Mouse (Mus musculus) heart, embryonic 16.5 days (tissue): Measurements from ENCODE around the gene Gar1. TPM values are rescaled to one million over a fixed set of nuclear protein-coding genes. Genes with fewer than 3 reads are reported as not detected.

Experiments
- ATAC-seq: fragments of 200-750 bp; cut with Nextera tagmentation; replicated peaks from 2 replicates; pipeline ENCODE4 v1.8.0; 2017; ENCODE audit warnings: moderate number of reproducible peaks; ENCODE audit not compliant: insufficient read depth, low FRiP score; ENCODE audit errors: extremely low read depth
- H3K27ac ChIP-seq: fragments of 300-500 bp; sonication (generic); 2 replicates; pipeline ENCODE4 v1.5.1; 2014; ENCODE audit warnings: mild to moderate bottlenecking, low read length, control low read depth, moderate library complexity
- H3K27me3 ChIP-seq: fragments of 300-500 bp; sonication (generic); 2 replicates; pipeline ENCODE4 v1.6.1; 2014; ENCODE audit warnings: low read length, mixed read lengths; ENCODE audit not compliant: control insufficient read depth, insufficient read depth
- H3K36me3 ChIP-seq: fragments of 300-500 bp; sonication (generic); 2 replicates; pipeline ENCODE4 v1.6.1; 2014; ENCODE audit not compliant: control insufficient read depth, insufficient read depth
- H3K4me1 ChIP-seq: fragments of 300-500 bp; sonication (generic); 2 replicates; pipeline ENCODE4 v1.6.1; 2014; ENCODE audit warnings: low read length, mixed read lengths; ENCODE audit not compliant: control insufficient read depth, insufficient read depth
- H3K4me2 ChIP-seq: fragments of 300-500 bp; sonication (generic); 2 replicates; pipeline ENCODE4 v1.6.1; 2014; ENCODE audit warnings: low read depth, mild to moderate bottlenecking, control low read depth, low read length
- H3K4me3 ChIP-seq: fragments of 300-500 bp; sonication (generic); 2 replicates; pipeline ENCODE4 v1.5.1; 2014; ENCODE audit warnings: mild to moderate bottlenecking, control low read depth, low read length
- H3K9ac ChIP-seq: fragments of 300-500 bp; sonication (generic); 2 replicates; pipeline ENCODE4 v1.6.1; 2014; ENCODE audit warnings: low read length, control low read depth
- H3K9me3 ChIP-seq: fragments of 300-500 bp; sonication (generic); replicated peaks from 2 replicates; pipeline ENCODE4 v1.6.1; 2016; ENCODE audit warnings: low read length; ENCODE audit not compliant: control insufficient read depth
- WGBS: fragments of 180-500 bp; shearing (Covaris S2); extraction: QIAGEN DNeasy Blood & Tissue Kit; methylation state at CpG from one replicate; pipeline ENCODE4 v1.1.7; 2014; 5-methylcytosine and 5-hydroxymethylcytosine counted together
- polyA plus RNA-seq: library from polyadenylated mRNA; unstranded; fragments of >200 nt; fragmentation: Nextera tagmentation; extraction: Ambion mirVana; gene quantifications from 2 replicates; pipeline ENCODE4 v1.2.1, GENCODE M21; 2015

Gar1 gene
- polyA plus RNA-seq, 1 experiment from 2014 or later, result 42.0 TPM

- WGBS, result 49% methylated on average over 5 of the region's 5 CpGs
- H3K9ac ChIP-seq, result no peak overlapping the region
- ATAC-seq, result no peak
Measured at GRCm38 (mm10) chr3:129823293-129823692, 7.9 kb downstream of the Gar1 start.

GRCm38 (mm10) chr3:129822206-129822775, 8.9 kb downstream of the Gar1 start, which contains the start of gene Rrh:
Rrh (minus strand) TSS chr3:129822587.
- Histone ChIP-seq H3K27ac (no peak within 1 kb of the TSS), H3K27me3 (no peaks in the 10 kb centered on the region), H3K4me1 (no peaks in the 10 kb centered on the region), H3K9me3 (no peaks in the 10 kb centered on the region), H3K9ac (no peak within 1 kb of the TSS), H3K36me3 (peaks cover 22% of the 10 kb centered on the region), H3K4me2 (no peak within 1 kb of the TSS), H3K4me3 (no peak within 1 kb of the TSS)
- ATAC-seq, result no peak
- 89% methylated on average over 11 of the region's 11 CpGs for WGBS

More at GRCm38 (mm10) chr3:129823293-129823692, 7.9 kb downstream of the Gar1 start:
- no peak overlapping the region for H3K27ac ChIP-seq
- no peaks in the 10 kb centered on the region for H3K9me3 ChIP-seq
- H3K36me3 ChIP-seq, result peaks cover 22% of the 10 kb centered on the region
- H3K4me1 ChIP-seq, result no peaks in the 10 kb centered on the region
- no peak overlapping the region for H3K4me3 ChIP-seq
- no peaks in the 10 kb centered on the region for H3K27me3 ChIP-seq
- H3K4me2 ChIP-seq, result no peak overlapping the region

GRCm38 (mm10) chr3:129821736-129822135, 9.5 kb downstream of the Gar1 start:
- Histone ChIP-seq H3K9me3 (no peaks in the 10 kb centered on the region), H3K27ac (no peak overlapping the region), H3K9ac (no peak overlapping the region), H3K4me3 (no peak overlapping the region), H3K4me1 (no peaks in the 10 kb centered on the region), H3K27me3 (no peaks in the 10 kb centered on the region), H3K36me3 (peaks cover 20% of the 10 kb centered on the region), H3K4me2 (no peak overlapping the region)
- no peak for ATAC-seq
- 73% methylated on average over 8 of the region's 8 CpGs for WGBS

DNA sequence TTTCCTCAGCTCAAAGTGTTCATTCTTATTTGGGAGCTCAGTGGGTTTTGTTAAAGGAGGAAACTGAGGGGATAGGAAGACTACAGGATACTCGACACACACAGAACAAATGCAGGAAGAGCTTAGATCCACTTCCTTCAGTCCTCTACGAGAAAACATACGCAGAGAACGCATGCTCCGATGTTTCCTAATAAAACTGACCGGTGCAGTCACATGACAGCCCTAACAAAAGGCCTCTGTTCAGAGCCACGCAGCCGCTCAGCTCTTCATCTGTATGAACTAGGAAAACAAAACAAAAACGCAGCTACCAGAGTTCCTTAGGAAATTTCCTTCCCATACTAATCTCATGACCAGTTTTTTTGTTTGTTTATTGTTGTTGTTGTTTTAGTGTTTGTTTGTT, 10.3 kb downstream of the Gar1 start:
- WGBS, result 61% methylated on average over 9 of the region's 9 CpGs
- Histone ChIP-seq H3K27me3 (no peaks in the 10 kb centered on the region), H3K4me2 (no peak overlapping the region), H3K36me3 (peaks cover 15% of the 10 kb centered on the region), H3K4me1 (no peaks in the 10 kb centered on the region), H3K9me3 (no peaks in the 10 kb centered on the region), H3K4me3 (no peak overlapping the region), H3K27ac (no peak overlapping the region), H3K9ac (no peak overlapping the region)
- ATAC-seq, result no peak

- Histone ChIP-seq H3K9me3 (no peaks in the 10 kb centered on the region), H3K27me3 (no peaks in the 10 kb centered on the region), H3K27ac (no peak within 1 kb of the TSS), H3K4me3 (no peak within 1 kb of the TSS), H3K4me2 (peak within 1 kb of the TSS; percentile 13; the same call in 1 of the 2 replicates), H3K4me1 (no peaks in the 10 kb centered on the region), H3K9ac (no peak within 1 kb of the TSS), H3K36me3 (no peaks in the 10 kb centered on the region)
- ATAC-seq, result no peak
- 68% methylated on average over 10 of the region's 10 CpGs for WGBS
Measured at GRCm38 (mm10) chr3:129803765-129804164, 27.4 kb downstream of the Gar1 start, which contains the start of gene Lrit3. Lrit3 (minus strand) TSS chr3:129804030.

GRCm38 (mm10) chr3:129799011-129799410, 32.2 kb downstream of the Gar1 start:
- Histone ChIP-seq H3K36me3 (no peaks in the 10 kb centered on the region), H3K9ac (no peak overlapping the region), H3K4me3 (no peak overlapping the region), H3K27ac (no peak overlapping the region), H3K27me3 (no peaks in the 10 kb centered on the region), H3K4me1 (no peaks in the 10 kb centered on the region), H3K9me3 (no peaks in the 10 kb centered on the region), H3K4me2 (no peak overlapping the region)
- WGBS, result 85% methylated on average over 2 of the region's 2 CpGs
- no peak for ATAC-seq

DNA sequence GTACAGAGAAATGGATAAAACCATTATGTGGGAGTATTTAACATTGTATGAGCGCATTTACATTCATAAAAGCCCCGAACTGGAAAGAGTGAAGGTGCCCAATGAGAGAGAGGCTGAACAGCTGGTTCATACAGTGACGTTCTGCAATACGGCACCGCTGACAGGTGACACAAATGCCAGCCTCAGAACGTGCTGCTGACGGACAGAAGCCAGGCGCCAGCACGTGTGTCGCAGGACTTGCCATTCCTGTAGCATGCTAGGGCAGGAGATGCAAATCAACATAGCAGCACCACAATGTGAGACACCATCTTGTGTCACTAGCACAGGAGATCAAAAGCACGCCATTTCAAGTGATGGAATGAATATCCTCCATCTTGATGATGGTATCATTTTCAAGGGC, 32.6 kb downstream of the Gar1 start:
- ATAC-seq, result no peak
- WGBS, result 41% methylated on average over 11 of the region's 11 CpGs
- H3K36me3 ChIP-seq, result no peaks in the 10 kb centered on the region
- H3K9me3 ChIP-seq, result no peaks in the 10 kb centered on the region
- H3K4me1 ChIP-seq, result no peaks in the 10 kb centered on the region
- H3K27me3 ChIP-seq, result no peaks in the 10 kb centered on the region
- H3K27ac ChIP-seq, result no peak overlapping the region
- H3K4me2 ChIP-seq, result no peak overlapping the region
- no peak overlapping the region for H3K9ac ChIP-seq
- H3K4me3 ChIP-seq, result no peak overlapping the region

- Histone ChIP-seq H3K4me1 (no peaks in the 10 kb centered on the region), H3K27me3 (no peaks in the 10 kb centered on the region), H3K9me3 (no peaks in the 10 kb centered on the region), H3K4me3 (no peak overlapping the region), H3K27ac (no peak overlapping the region), H3K4me2 (no peak overlapping the region), H3K36me3 (no peaks in the 10 kb centered on the region), H3K9ac (no peak overlapping the region)
- ATAC-seq, result no peak
- 72% methylated on average over 5 of the region's 5 CpGs for WGBS
Measured at GRCm38 (mm10) chr3:129797341-129797740, 33.9 kb downstream of the Gar1 start.

DNA sequence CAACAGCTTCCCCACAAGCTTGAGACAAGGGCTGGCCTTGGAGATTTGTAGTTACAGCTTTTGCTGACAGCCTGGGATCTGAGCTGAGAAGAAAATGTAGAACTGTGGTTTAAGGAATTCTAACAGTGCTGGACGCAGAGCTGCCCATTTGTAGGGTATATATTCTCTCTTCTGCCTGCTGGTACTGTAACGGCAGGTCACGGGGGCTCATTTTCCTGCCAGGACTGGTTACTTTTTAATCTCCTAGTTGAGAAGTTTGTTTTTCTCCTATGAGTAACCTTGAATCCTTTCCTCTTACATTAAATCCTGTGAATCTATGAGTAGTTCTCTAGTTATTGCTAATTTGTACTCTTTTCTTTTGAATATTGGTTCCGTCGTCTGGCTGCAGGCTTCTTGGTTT, 37.4 kb downstream of the Gar1 start:
- 81% methylated on average over 5 of the region's 5 CpGs for WGBS

More for the DNA sequence above, 37.4 kb downstream of the Gar1 start:
- no peak overlapping the region for H3K4me3 ChIP-seq
- no peaks in the 10 kb centered on the region for H3K4me1 ChIP-seq
- ATAC-seq, result no peak
- no peaks in the 10 kb centered on the region for H3K27me3 ChIP-seq
- H3K9me3 ChIP-seq, result no peaks in the 10 kb centered on the region
- H3K27ac ChIP-seq, result no peak overlapping the region
- H3K9ac ChIP-seq, result no peak overlapping the region
- no peaks in the 10 kb centered on the region for H3K36me3 ChIP-seq
- H3K4me2 ChIP-seq, result no peak overlapping the region
